Mouse (Mus musculus) kidney, adult 8-10 months (tissue): ENCODE measurements at regions not wholly inside any gene's neighbourhood (a gene's known extent, or its start where the extent isn't known, plus 50 kb on each side); places are given as distances from the start of the nearest gene placed in this dataset.

Experiments
- DNase-seq, 2 experiments: peaks; one replicate each; pipeline ENCODE4 v3.0.0; 2022

DNA sequence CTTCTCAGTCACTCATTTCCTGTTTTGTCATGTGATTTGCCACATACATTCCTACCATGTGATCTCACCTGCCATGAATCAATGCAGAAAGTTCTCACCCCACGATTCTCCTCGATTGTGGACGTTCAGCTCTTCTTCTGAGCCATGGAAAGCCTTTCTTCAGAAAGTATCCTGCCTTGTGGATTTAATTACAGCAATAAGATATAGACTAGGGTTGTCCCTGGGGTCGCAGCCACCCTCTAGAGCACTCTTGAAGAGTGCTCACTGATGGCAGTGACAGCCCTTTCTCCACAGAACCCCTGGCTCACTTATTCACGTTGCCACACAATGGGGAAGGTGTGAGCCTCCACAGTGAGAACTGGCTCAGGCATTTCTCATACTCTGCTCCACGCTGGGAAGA lies 345.1 kb downstream of the Wdr11 start:
- DNase-seq, result no peak

DNA sequence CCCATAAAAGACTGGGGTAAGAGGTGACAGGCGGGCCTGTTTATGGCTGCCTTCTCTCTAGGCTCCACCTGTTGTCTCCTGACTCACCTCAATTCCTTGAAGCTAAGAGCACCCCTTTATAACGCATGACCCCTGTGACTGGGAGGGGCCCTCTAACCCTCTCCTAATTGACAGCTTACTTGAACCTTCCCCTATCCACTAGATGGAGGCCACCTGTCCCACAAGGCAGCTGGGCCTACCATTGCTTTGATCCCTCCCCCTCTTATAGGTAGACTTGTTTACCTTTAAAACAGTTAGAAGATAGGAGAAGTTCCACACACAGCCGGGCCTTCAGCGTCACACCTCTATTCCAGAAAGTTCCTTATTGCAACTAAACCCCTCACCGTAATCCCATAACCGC lies 346.1 kb downstream of the Wdr11 start:
- DNase-seq, result no peak

DNA sequence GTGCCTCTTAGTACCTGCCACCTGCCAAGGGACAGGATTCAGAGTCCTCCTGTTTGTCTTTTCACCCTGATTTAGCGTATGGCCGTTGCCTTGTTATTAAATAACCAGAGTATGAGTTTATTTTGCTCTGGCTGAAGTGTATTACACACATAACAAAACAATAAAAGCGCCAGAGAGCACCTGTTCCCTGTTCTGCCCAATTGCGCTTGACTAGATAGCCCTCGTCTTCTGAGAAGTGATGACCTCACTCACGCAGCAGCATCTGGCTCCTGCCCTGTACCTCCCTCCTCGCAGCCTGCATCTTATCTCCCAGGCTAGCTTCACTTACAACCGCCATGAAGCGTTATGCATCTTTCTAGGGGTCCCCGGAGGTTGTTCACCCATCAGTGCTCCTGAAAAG lies 346.5 kb downstream of the Wdr11 start:
- DNase-seq, result no peak

DNA sequence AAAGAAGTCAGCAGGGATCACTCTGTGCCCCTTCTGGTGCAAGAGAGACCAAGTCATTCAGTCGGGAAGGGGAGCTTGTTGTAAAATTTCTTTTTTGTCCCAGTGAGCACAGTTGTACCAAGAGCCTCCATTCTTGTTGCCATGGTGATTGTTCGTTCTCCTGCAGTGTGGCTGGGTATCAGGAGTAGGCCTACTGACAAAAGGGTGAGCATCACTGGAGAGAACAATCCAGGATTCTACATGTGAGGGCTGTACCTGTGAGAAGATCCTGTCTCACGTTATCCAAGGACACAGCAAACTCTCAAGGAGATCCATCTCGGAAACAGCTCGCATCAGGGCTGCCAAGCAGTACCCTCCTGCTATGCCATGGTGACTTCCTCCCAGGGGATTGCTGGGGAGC lies 347.6 kb downstream of the Wdr11 start:
- DNase-seq, result no peak

- DNase-seq, result no peak
Observed at GRCm38 (mm10) chr7:129941311-129942029, 349.8 kb downstream of the Wdr11 start.

DNA sequence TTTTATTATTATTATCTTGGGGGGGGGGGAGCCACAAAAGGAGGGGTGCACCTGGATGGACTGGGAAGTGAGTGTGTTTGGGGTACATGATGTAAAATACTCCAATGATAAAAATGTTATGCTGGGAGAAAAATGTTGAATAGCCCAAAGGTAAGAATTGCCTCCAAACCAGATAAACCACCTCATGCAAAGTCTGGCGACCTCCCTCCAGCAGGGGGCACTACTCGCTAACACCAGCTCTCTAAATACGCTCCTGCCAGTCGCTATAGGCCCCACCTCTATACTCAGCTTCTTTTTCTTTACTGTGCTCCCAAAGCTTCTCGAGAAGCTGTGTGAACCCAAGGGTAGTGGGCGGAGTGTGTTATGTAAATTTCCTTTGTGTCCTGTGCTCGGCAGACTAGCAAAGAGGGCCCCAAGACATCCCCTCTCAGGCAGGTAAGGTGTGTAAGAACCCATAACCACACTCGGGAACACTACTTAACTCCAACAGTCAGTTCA lies 357.0 kb downstream of the Wdr11 start:
- peak in 1 of 2 experiments; percentile 4 for DNase-seq

GRCm38 (mm10) chr7:129950456-129950855 lies 358.8 kb downstream of the Wdr11 start:
- DNase-seq, result no peak

DNA sequence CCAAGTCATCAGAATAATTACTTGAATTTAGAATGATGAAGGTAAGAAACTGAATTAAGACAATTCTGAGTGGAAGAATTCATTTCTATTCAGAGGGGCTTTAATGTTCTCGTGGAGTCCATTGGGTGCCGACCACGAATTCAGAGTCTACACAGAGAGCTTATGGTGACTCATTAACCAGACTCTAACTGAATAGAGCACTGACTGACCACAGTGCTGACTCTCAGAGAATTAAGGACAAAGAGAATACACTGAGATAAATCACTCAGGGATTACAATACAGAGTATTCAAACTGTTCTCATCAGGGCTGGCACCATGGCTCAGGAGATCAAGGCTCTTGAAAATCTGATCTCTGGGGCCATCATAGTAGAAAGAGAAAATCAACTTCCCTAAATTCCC lies 366.7 kb downstream of the Wdr11 start:
- peak in 1 of 2 experiments; percentile 4 for DNase-seq

- no peak for DNase-seq
Observed at GRCm38 (mm10) chr7:129962575-129962974, 370.9 kb downstream of the Wdr11 start.

- no peak for DNase-seq
Observed at GRCm38 (mm10) chr7:129964192-129964591, 372.5 kb downstream of the Wdr11 start.

DNA sequence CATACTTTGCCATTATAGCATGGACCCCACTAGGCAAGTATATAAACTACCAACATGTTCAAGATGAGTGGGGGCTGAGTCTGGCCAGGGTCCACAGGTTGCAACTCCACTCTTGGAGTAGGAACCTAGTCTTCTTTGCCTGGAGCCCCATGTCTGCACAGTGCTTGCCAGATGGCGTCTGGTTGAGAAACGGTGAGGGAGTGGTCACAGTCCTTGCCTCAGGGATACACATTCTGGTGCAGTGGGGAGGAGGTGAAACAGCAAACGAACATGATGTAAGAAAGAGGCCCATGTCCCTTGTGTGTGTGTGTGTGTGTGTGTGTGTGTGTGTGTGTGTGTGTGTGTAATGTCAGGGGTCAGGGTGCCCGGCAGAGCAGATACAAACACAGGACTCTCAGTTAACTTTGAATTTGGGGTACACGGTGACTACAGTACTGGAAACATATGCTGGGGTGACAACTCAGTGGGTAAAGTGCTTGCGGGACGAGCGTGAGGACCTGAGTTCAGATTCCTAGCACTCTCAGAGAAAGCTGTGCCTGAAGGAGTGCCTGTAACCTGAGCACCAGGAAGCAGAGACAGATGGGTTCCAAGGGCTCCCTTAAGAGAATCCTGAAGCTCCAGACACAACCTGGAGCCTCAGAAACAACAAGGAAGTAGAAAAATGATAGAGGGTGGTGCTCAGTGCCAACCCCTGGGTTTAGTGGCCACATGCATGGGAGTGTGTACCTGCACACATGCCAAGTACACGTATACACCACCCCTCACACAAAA lies 373.8 kb downstream of the Wdr11 start:
- no peak for DNase-seq

GRCm38 (mm10) chr7:129966771-129967170 lies 375.1 kb downstream of the Wdr11 start:
- DNase-seq, result no peak

- DNase-seq, result no peak
Observed at GRCm38 (mm10) chr7:129970201-129970600, 378.5 kb downstream of the Wdr11 start.

DNA sequence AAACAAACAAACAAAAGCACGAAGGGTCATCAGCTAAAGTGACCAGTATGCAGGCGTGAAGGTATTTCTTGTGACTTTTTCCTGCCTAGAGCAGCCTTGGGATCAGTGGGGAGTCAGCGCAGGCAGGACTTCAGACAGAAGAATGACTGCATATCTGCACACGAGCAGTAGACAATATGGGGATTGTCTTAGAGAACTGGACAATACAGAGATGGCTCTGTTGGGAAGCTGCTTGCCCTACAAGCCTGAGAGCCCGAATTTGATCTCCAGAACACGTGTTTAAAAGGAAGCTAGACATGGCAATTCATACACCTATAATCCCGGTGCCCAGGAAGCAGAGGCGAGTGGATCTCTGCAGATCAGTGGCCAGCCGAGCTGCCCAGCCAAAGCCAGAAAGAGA lies 382.5 kb downstream of the Wdr11 start:
- DNase-seq, result no peak

- DNase-seq, result no peak
Observed at GRCm38 (mm10) chr7:129974837-129975236, 383.2 kb downstream of the Wdr11 start.

DNA sequence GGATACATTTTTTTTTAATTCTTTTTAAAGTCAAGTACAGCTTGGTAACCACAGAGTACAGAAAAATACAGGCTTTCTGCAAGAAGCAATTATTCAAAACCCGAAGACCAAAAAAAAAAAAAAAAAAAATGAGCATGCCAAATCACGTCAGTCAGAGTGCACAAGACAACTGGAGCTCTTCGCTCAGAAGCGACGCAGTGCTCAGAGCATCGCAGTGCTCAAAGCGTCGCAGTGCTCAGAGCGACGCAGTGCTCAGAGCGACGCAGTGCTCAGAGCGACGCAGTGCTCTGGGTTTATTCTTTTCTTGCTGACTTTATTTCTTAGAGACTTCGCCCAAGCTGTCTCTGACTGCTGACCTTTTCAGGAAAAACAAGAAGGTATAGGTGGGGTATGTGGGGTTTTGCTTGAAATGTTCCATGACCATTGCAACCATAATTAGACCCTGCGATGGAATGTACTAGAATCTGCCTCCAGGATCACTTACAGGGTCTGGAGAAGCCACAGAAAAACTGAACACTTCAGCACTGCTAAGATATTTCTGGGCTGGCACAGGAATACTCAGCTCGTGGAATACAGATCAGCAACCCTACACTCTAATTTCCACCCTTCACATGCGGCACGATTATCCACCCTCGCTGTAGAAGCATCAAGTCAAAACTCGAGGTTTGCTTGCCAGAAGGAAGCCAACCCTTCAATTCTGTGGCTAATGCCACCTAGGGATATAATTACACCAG lies 384.3 kb downstream of the Wdr11 start:
- no peak for DNase-seq

- no peak for DNase-seq
Observed at GRCm38 (mm10) chr7:129978576-129978975, 386.9 kb downstream of the Wdr11 start.

DNA sequence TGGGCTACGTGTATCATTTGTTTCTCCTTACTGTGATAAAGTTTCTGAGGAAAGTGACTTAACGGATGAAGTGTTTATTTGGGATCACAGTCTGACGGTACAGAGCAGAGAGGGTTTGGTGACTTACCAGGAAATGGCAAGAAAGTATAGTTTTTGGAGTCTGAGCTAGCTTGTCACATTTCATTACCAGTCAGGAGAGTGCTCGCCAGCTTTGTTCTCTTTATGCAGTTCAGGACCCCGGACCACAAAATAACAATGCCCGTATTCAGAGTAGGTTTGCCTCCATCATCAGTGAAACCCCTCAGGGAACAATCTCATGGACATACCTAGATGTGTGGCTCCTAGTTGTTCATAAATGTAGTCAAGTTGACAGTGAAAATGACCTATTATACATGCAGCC lies 387.7 kb downstream of the Wdr11 start:
- no peak for DNase-seq

- DNase-seq, result no peak
Observed at GRCm38 (mm10) chr7:129980501-129980900, 388.8 kb downstream of the Wdr11 start.

DNA sequence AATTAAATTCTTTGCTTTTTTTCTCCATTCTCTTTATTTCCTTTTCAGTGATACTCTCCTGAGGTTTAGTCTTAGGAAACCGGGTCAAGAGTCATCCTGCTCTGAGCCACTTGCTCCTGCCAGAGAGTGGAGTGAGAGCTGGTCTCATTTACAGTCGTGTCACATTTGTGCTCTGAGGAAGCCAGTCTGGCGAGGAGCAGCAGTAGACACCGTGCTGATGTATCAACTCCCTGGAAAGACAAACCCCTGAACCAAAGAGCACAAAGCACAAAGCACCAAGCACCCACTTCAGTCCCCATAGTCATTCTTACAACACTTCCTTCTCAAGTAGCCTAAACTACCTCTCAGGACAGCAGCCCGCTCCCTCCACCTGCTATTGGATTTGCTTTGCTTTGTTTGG lies 390.7 kb downstream of the Wdr11 start:
- no peak for DNase-seq

DNA sequence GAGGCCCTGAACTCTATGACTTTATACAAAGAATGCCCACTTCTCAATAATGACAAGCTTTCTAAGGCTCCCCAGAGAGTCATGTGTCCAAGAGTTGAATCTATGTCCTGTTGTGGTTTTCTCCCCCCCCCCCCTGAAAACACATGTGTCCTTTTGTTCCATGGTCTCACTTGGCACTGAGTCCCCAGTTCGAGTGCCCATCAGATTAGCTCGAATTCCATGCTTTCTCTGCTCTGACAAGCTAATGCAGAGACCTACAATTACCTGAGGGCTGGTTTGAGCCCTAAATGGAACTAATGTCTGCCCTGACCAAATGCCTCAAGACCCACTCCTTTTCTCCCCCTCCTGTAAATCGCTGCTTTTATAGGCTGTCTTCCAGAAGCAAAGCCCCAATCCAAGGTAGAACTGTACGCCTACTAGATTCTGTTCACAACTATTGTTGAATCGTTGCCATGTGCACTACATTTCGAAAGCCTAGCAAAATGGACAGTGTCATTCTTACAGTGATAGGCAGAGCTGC lies 392.0 kb downstream of the Wdr11 start:
- DNase-seq, result no peak

DNA sequence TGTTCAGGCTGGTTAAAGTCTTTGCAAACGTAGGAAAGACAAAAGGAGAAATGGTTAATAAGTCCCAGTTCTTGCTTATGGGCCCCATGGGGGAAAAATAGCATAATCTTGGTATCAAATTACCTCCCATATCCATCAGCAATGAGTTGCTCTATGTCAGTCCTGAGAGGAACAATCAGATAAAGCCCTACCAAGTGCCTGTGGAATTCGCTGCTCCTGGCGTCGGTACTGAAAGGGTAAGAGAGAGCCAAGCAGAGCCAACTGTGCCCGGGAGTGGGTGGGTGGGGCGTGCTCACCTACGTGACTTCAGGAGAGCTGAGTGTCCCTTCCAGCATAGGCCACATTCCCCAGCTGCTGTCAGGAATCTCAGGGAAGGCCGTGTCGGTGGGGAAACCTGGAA lies 392.7 kb downstream of the Wdr11 start:
- no peak for DNase-seq

DNA sequence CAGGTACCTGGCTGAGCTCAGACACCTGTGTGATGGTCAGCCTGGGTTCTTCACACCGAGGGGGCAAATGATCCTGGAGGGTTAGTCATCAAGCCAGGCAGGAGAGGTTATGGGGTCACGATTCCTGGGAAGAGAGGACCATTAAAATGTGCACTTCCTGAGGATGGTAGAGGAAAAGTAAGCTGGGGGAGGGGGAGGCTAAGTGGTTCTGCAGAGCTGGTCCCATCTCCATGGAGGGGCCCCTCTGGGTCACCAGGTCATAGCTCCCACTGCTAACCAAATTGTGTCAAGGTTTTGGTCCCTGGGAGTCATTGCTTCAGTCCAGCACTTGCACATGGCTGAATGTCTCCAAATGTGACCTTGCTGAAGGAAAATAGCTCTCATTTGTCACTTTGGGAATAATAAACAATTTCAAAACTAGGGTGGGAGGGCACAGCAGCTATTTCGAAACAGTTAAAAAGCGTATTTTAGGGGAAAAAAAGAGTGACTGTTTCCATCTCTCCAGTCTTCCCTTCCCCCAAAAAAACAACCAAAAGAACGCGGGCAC lies 395.5 kb downstream of the Wdr11 start:
- DNase-seq, result no peak
